Mouse (Mus musculus): Measurements from ENCODE around the gene Fam8a1. TPM values are rescaled to one million over a fixed set of nuclear protein-coding genes. Genes with fewer than 3 reads are reported as not detected.

The Fam8a1 gene
- polyA plus RNA-seq, 1 experiment from 2014 or later, result 19.6 TPM

DNA sequence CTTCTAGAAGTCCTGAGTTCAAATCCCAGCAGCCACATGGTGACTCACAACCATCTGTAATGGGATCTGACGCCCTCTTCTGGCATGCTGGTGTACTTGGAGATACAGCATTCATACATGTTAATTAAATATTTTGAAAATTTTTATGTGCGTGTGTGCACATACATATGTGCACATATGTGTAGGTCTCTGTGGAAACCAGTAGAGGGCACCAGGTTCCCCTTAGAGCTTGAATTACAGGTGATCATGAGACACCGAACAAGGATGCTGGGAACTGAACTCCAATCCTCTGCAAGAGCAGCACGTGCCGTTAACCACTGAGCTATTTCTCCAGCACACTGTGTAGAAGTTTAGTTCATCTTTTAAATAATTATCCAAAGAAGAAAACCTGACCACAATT is 10.1 kb upstream of the Fam8a1 start:
- no peak for ATAC-seq
- Histone ChIP-seq H3K4me3 (ENCODE audit: low read depth, low read length) (no peak overlapping the region), H3K36me3 (ENCODE audit: control insufficient read depth, insufficient read depth, low read length) (no peaks in the 10 kb centered on the region), H3K9ac (ENCODE audit: low read depth, low read length) (no peak overlapping the region), H3K9me3 (replicated peaks; ENCODE audit: control insufficient read depth, low read length, poor library complexity, severe bottlenecking) (no peaks in the 10 kb centered on the region), H3K27ac (ENCODE audit: low read length) (no peak overlapping the region), H3K4me1 (ENCODE audit: control insufficient read depth, insufficient read depth, low read length) (no peaks in the 10 kb centered on the region), H3K27me3 (ENCODE audit: control insufficient read depth, insufficient read depth, low read depth, low read length) (no peaks in the 10 kb centered on the region), H3K4me2 (ENCODE audit: low read length) (no peak overlapping the region)
- 90% methylated on average over 5 of the region's 5 CpGs for WGBS

DNA sequence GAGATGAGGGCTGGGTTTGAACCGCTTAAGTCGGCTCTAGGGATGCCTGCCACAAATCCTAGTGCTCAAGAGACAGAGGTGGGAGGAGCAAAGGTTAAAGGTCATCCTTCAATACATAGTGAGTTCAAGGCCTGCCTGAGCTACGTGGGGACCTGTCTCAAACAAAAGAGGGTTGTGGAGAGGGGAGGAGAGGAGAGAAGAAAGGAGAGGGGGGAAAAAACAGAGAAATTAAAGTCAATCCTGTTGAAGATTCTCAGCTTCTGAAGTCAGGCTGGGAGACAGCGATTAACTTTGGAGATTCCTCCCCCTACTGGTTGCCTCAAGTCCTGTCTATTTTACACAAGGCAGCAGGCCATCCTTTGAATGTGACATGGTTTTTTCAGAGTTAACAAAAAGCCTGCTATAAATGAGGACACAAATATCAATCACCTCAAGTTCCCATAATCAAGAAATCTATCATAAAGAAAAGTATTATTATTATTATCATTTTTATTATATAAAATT is 5.8 kb upstream of the Fam8a1 start:
- WGBS, result 23% methylated on average over 4 of the region's 4 CpGs
- no peak overlapping the region for H3K4me2 ChIP-seq (ENCODE audit: low read length)
- H3K4me1 ChIP-seq (ENCODE audit: control insufficient read depth, insufficient read depth, low read length), result no peaks in the 10 kb centered on the region; the same call in 1 of the 2 replicates
- H3K27me3 ChIP-seq (ENCODE audit: control insufficient read depth, insufficient read depth, low read depth, low read length), result no peaks in the 10 kb centered on the region
- no peak overlapping the region for H3K4me3 ChIP-seq (ENCODE audit: low read depth, low read length)
- no peak for ATAC-seq
- H3K27ac ChIP-seq (ENCODE audit: low read length), result no peak overlapping the region
- H3K36me3 ChIP-seq (ENCODE audit: control insufficient read depth, insufficient read depth, low read length), result no peaks in the 10 kb centered on the region
- no peak overlapping the region for H3K9ac ChIP-seq (ENCODE audit: low read depth, low read length)
- H3K9me3 ChIP-seq (replicated peaks; ENCODE audit: control insufficient read depth, low read length, poor library complexity, severe bottlenecking), result no peaks in the 10 kb centered on the region

DNA sequence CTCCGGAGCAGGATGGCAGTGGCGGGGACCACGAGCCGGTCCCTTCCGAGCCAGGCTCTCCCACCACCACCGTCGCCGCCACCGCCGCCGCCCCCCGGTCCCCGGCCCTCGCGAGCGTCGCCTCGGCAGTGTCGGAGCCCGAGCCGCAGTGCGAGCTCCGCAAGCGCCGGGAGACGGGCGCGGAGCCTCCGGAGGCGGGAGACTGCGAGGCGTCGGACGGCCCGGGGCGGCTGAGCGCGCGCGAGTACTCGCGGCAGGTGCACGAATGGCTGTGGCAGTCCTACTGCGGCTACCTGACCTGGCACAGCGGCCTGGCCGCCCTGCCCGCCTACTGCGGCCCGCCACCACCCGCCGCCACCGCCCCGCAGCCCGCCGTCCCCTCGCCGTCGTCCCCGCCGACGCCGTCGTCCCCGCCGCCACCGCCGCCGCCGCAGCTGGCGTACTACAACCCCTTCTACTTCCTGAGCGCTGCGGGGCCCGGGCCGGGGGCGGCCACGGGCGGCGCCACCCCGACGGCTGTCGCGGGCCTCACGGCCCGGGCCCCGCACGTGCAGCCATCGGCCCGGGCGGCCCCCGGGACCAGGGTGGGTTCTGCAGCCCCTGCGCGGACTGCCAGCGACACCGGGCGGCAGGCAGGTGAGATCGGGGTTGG is 424 bp downstream of the Fam8a1 start:
- H3K36me3 ChIP-seq (ENCODE audit: control insufficient read depth, insufficient read depth, low read length), result peaks cover 9% of the 10 kb centered on the region; the same call in 1 of the 2 replicates
- peak overlapping the region; percentile 88 for H3K27ac ChIP-seq (ENCODE audit: low read length)
- H3K9me3 ChIP-seq (replicated peaks; ENCODE audit: control insufficient read depth, low read length, poor library complexity, severe bottlenecking), result no peaks in the 10 kb centered on the region
- peaks cover 17% of the 10 kb centered on the region for H3K4me1 ChIP-seq (ENCODE audit: control insufficient read depth, insufficient read depth, low read length)
- peak overlapping the region; percentile 72 for H3K4me2 ChIP-seq (ENCODE audit: low read length)
- under 1% methylated on average over 80 of the region's 96 CpGs for WGBS
- peak overlapping the region; percentile 94 for H3K4me3 ChIP-seq (ENCODE audit: low read depth, low read length)
- peak; percentile 72 for ATAC-seq
- H3K9ac ChIP-seq (ENCODE audit: low read depth, low read length), result peak overlapping the region; percentile 96
- H3K27me3 ChIP-seq (ENCODE audit: control insufficient read depth, insufficient read depth, low read depth, low read length), result no peaks in the 10 kb centered on the region

DNA sequence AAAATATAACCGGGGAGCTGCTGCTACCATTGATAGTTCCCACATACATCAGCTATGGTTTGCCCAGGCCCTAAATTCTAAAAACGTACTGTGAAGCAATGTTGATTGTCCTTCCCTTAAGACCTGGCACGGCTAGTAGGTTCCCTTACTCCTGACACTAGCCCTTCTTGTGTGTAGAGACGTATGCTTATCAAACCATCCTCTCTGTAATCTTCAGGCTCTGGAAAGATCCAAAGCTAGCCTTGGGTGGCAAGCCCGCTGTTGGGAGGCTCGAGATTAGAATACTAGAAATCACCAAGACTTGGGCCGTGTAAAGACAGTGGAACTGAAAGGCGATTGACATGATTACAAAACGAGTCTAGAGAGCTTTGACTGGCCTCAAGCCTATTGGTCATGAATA is 1.2 kb downstream of the Fam8a1 start:
- peak overlapping the region; percentile 72 for H3K4me2 ChIP-seq (ENCODE audit: low read length)
- peak overlapping the region; percentile 94 for H3K4me3 ChIP-seq (ENCODE audit: low read depth, low read length)
- H3K27me3 ChIP-seq (ENCODE audit: control insufficient read depth, insufficient read depth, low read depth, low read length), result no peaks in the 10 kb centered on the region
- H3K36me3 ChIP-seq (ENCODE audit: control insufficient read depth, insufficient read depth, low read length), result peaks cover 9% of the 10 kb centered on the region
- ATAC-seq, result no peak
- peak overlapping the region; percentile 96 for H3K9ac ChIP-seq (ENCODE audit: low read depth, low read length)
- H3K9me3 ChIP-seq (replicated peaks; ENCODE audit: control insufficient read depth, low read length, poor library complexity, severe bottlenecking), result no peaks in the 10 kb centered on the region
- H3K27ac ChIP-seq (ENCODE audit: low read length), result no peak overlapping the region
- WGBS, result 58% methylated on average over 9 of the region's 9 CpGs
- H3K4me1 ChIP-seq (ENCODE audit: control insufficient read depth, insufficient read depth, low read length), result peaks cover 17% of the 10 kb centered on the region

DNA sequence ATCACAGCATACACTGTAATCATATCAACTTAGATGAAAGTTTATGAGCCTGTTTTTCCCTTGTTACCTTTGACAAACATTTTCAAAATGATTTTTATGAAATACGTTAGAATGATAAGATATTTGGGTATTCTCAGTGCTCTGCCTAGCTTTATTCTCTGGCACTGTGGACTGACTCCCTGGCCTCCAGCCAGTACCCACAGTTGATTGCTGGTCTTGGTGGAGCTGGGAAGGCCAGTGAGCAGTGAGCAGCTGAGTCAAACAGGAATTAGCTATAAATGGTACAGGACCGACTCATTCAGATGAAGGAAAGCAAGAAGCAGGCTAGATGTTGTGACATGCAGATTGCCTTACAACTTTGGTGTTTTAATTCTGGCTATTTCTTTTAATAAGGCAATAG is 5.3 kb downstream of the Fam8a1 start:
- Histone ChIP-seq H3K4me2 (ENCODE audit: low read length) (no peak overlapping the region), H3K27ac (ENCODE audit: low read length) (no peak overlapping the region), H3K4me1 (ENCODE audit: control insufficient read depth, insufficient read depth, low read length) (peaks cover 17% of the 10 kb centered on the region), H3K9me3 (replicated peaks; ENCODE audit: control insufficient read depth, low read length, poor library complexity, severe bottlenecking) (no peaks in the 10 kb centered on the region), H3K9ac (ENCODE audit: low read depth, low read length) (no peak overlapping the region), H3K27me3 (ENCODE audit: control insufficient read depth, insufficient read depth, low read depth, low read length) (no peaks in the 10 kb centered on the region), H3K4me3 (ENCODE audit: low read depth, low read length) (no peak overlapping the region), H3K36me3 (ENCODE audit: control insufficient read depth, insufficient read depth, low read length) (peaks cover 12% of the 10 kb centered on the region)
- no peak for ATAC-seq
- 90% methylated on average over 2 of the region's 2 CpGs for WGBS

DNA sequence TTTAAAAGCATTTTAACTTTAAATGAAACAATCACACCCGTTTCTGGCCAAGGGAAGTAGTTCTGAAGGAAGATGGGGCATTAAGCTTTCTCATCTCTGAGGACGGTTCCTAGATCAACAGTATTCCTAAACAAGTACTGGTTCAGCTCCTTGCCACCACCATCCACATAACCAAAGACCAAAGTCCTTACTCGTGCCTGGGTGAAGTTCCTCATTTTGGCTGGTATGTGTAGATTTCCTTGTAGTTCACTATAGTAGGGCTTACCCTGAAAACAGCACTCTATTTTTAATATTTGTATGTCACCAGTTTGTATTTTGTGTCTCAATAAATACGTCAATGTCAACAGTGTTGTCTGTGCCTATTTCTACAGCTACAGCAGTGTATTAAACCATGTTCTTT is 8.4 kb downstream of the Fam8a1 start:
- Histone ChIP-seq H3K36me3 (ENCODE audit: control insufficient read depth, insufficient read depth, low read length) (peaks cover 14% of the 10 kb centered on the region; the same call in 1 of the 2 replicates), H3K4me2 (ENCODE audit: low read length) (no peak overlapping the region), H3K9me3 (replicated peaks; ENCODE audit: control insufficient read depth, low read length, poor library complexity, severe bottlenecking) (no peaks in the 10 kb centered on the region), H3K4me3 (ENCODE audit: low read depth, low read length) (no peak overlapping the region), H3K27me3 (ENCODE audit: control insufficient read depth, insufficient read depth, low read depth, low read length) (no peaks in the 10 kb centered on the region), H3K9ac (ENCODE audit: low read depth, low read length) (no peak overlapping the region), H3K27ac (ENCODE audit: low read length) (no peak overlapping the region), H3K4me1 (ENCODE audit: control insufficient read depth, insufficient read depth, low read length) (no peaks in the 10 kb centered on the region)
- WGBS, result 92% methylated on average over 4 of the region's 4 CpGs
- no peak for ATAC-seq

DNA sequence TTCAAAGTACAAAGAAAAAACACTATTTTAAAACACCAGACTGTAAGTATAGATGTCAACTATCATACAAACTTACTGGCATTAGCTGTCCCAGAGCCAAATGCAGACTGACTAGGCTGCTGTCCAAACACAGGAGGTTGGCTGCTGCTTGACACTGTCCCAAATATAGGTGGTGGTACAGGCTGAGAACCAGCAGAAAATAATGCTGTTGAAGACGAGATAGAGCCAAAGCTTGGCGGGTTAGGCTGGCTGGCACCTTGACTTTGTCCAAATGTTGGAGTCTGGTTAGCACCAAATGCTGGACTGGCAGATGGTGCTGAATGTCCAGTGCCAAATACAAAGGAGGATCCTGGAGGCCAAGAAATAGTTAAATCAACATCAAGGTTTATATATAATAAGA is 13.6 kb downstream of the Fam8a1 start:
- no peak for ATAC-seq
- H3K27ac ChIP-seq (ENCODE audit: low read length), result no peak overlapping the region
- no peaks in the 10 kb centered on the region for H3K27me3 ChIP-seq (ENCODE audit: control insufficient read depth, insufficient read depth, low read depth, low read length)
- no peaks in the 10 kb centered on the region for H3K4me1 ChIP-seq (ENCODE audit: control insufficient read depth, insufficient read depth, low read length)
- H3K9ac ChIP-seq (ENCODE audit: low read depth, low read length), result no peak overlapping the region
- 88% methylated on average over 2 of the region's 2 CpGs for WGBS
- no peak overlapping the region for H3K4me3 ChIP-seq (ENCODE audit: low read depth, low read length)
- H3K4me2 ChIP-seq (ENCODE audit: low read length), result no peak overlapping the region
- H3K9me3 ChIP-seq (replicated peaks; ENCODE audit: control insufficient read depth, low read length, poor library complexity, severe bottlenecking), result no peaks in the 10 kb centered on the region
- H3K36me3 ChIP-seq (ENCODE audit: control insufficient read depth, insufficient read depth, low read length), result peaks cover 19% of the 10 kb centered on the region; the same call in 1 of the 2 replicates

DNA sequence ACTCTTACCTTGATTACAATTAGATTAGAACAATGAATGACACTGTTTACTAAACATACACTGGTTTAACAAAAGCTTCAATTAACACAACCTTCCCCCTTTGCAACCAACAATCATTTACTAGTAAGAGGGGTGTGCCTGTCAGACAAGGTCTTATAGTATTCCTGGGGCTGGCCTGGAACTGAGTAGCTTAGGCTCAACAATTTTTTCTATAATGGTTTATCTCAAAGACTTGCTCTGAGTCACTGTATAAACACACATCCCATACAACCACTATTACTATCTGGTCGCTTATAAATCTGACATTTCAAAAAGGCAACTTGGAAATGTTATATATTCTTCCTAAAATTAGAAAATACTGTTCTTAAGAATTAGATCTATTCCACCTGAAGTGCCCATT is 14.0 kb downstream of the Fam8a1 start:
- H3K27ac ChIP-seq (ENCODE audit: low read length), result no peak overlapping the region
- H3K4me3 ChIP-seq (ENCODE audit: low read depth, low read length), result no peak overlapping the region
- H3K9me3 ChIP-seq (replicated peaks; ENCODE audit: control insufficient read depth, low read length, poor library complexity, severe bottlenecking), result no peaks in the 10 kb centered on the region
- H3K4me2 ChIP-seq (ENCODE audit: low read length), result no peak overlapping the region
- 93% methylated on average over 1 of the region's 1 CpGs for WGBS
- H3K4me1 ChIP-seq (ENCODE audit: control insufficient read depth, insufficient read depth, low read length), result no peaks in the 10 kb centered on the region
- H3K9ac ChIP-seq (ENCODE audit: low read depth, low read length), result no peak overlapping the region
- H3K36me3 ChIP-seq (ENCODE audit: control insufficient read depth, insufficient read depth, low read length), result peaks cover 19% of the 10 kb centered on the region; the same call in 1 of the 2 replicates
- no peak for ATAC-seq
- no peaks in the 10 kb centered on the region for H3K27me3 ChIP-seq (ENCODE audit: control insufficient read depth, insufficient read depth, low read depth, low read length)

DNA sequence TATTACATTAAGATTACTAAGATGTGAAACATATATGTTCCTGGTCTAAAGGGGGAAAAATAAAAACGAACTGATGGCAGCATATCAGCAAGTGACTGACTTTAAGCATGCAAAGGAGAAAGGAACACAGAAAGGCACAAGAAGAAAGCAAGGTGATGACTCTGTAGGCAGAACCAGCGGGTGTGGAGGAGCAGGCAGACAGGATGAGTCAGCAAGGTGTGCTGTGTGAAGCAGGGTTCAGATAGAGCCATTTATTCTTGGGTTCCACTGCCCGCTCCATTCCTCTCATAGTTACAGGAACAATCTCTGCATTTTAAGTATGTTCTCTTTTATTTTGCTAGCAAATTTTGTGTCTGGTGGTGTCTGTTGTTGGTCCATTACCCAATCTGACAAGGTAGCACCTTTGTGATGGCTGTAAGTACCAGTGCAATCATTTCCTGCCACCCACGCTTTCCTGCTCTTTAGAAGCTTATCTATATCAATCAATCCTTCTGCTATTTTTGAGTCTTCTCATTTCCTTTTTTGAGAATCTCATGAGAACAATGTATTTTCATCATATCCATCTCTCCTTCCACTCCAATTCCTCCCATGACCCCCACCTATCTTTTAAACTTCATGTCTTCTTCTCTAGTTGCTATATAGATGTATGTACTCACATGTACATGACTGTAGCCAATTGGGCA is 21.4 kb downstream of the Fam8a1 start:
- WGBS, result 92% methylated on average over 4 of the region's 4 CpGs
- no peak for ATAC-seq

More for the DNA sequence above, 21.4 kb downstream of the Fam8a1 start:
- no peak overlapping the region for H3K9ac ChIP-seq (ENCODE audit: low read depth, low read length)
- H3K4me1 ChIP-seq (ENCODE audit: control insufficient read depth, insufficient read depth, low read length), result no peaks in the 10 kb centered on the region
- H3K4me2 ChIP-seq (ENCODE audit: low read length), result no peak overlapping the region
- no peaks in the 10 kb centered on the region for H3K9me3 ChIP-seq (replicated peaks; ENCODE audit: control insufficient read depth, low read length, poor library complexity, severe bottlenecking)
- H3K4me3 ChIP-seq (ENCODE audit: low read depth, low read length), result no peak overlapping the region
- no peaks in the 10 kb centered on the region for H3K27me3 ChIP-seq (ENCODE audit: control insufficient read depth, insufficient read depth, low read depth, low read length)
- peaks cover 14% of the 10 kb centered on the region; the same call in 1 of the 2 replicates for H3K36me3 ChIP-seq (ENCODE audit: control insufficient read depth, insufficient read depth, low read length)
- H3K27ac ChIP-seq (ENCODE audit: low read length), result no peak overlapping the region
